Mouse (Mus musculus): ENCODE measurements around the gene Meioc. TPM values are rescaled to one million over a fixed set of nuclear protein-coding genes. Genes with fewer than 3 reads are reported as not detected.

The Meioc gene
- total RNA-seq (2015; ENCODE audit: low replicate concordance) = not detected in 2 replicates
- not detected in 2 replicates for total RNA-seq (2017; ENCODE audit: low replicate concordance)

DNA sequence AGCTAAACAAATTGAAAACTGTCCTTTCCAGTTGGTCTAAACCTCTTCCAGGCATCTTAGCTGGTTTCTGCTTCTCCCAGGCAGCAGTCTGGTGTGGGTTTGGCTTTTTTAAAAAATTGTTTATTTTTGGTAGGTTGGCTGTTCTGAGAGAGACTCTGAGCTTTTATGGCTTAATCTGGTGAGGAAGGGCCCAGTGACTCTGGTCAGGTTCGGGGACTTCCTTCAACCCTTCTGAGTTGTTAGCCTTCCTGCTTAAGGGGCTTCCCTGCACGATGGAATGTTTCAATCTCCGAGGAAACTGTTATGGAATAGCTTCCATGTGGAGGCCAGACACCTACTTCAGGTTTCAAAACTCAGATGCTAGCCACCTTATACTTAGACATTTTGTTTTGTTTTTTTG is at the start of gene Meioc:
Meioc (plus strand) TSS at position 301 of the 400 bp plus-strand sequence.
- ATAC-seq (replicated peaks; ENCODE audit: low FRiP score, poor library complexity, severe bottlenecking) = no peak

DNA sequence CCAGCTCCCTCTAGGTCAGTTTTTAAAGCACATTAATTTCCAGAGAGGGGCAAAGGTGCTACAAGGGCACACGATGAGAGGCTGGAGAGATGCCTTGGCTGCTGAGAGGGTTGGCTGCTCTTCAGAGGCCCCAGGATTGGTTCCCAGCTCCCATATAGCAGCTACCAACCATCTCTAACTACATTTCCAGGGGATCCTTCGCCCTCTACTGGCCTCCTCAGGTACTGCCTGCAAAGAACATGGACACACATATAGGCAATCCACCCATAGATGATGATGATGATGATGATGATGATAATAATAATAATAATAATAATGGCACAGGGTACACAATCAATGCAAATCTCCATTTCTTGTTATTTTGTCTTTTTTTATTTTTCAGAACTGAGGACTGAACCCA is 44.1 kb upstream of the Meioc start:
- no peak for ATAC-seq (replicated peaks; ENCODE audit: low FRiP score, poor library complexity, severe bottlenecking)

GRCm38 (mm10) chr11:102623876-102624789 is 39.4 kb upstream of the Meioc start:
- no peak for ATAC-seq (replicated peaks; ENCODE audit: low FRiP score, poor library complexity, severe bottlenecking)

GRCm38 (mm10) chr11:102624888-102625407 is 38.6 kb upstream of the Meioc start:
- ATAC-seq (replicated peaks; ENCODE audit: low FRiP score, poor library complexity, severe bottlenecking) = no peak

GRCm38 (mm10) chr11:102627171-102627931 is 36.2 kb upstream of the Meioc start:
- no peak for ATAC-seq (replicated peaks; ENCODE audit: low FRiP score, poor library complexity, severe bottlenecking)

GRCm38 (mm10) chr11:102628529-102628928 is 35.0 kb upstream of the Meioc start:
- no peak for ATAC-seq (replicated peaks; ENCODE audit: low FRiP score, poor library complexity, severe bottlenecking)

GRCm38 (mm10) chr11:102629375-102629774 is 34.1 kb upstream of the Meioc start:
- no peak for ATAC-seq (replicated peaks; ENCODE audit: low FRiP score, poor library complexity, severe bottlenecking)

DNA sequence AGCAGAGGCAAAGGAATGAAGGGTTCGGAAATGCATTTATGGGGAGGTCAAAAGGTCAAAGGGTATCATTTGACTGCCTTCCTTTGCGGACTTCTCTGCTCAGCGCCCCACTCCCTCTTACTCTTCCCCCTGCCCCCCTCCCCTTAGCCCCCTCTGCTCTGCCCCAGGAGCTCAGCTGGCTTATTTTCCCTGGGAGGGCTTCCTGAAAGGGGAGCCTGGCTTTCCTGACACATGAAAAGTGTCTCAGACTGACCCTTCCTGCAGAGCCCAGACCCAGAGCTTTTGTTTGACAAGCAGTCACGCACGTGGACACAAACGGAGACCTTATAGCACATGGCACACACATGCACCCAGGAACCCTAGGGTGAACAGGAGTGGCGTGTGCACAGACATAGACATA is 32.8 kb upstream of the Meioc start:
- no peak for ATAC-seq (replicated peaks; ENCODE audit: low FRiP score, poor library complexity, severe bottlenecking)

DNA sequence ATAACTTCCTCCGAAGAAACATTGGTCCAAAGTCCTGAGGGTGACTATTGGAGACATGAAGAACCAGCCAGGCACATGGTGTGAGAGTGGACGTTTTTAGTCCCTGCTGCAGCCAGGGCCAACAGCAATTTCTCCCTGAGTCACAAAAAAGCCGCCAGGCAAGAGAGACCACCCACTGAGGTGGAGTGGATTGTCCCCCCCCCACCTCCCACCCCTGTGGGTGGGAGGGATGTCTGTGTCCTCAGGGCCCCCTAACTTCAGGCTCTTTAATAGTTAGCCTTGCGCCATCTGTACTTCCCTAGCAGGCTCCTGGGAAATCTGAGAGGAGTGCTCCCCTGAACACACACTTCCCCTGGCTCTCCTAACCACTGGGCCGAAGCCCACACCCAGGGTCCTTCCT is 32.3 kb upstream of the Meioc start:
- ATAC-seq (replicated peaks; ENCODE audit: low FRiP score, poor library complexity, severe bottlenecking) = no peak

GRCm38 (mm10) chr11:102632725-102633124 is 30.8 kb upstream of the Meioc start:
- no peak for ATAC-seq (replicated peaks; ENCODE audit: low FRiP score, poor library complexity, severe bottlenecking)

DNA sequence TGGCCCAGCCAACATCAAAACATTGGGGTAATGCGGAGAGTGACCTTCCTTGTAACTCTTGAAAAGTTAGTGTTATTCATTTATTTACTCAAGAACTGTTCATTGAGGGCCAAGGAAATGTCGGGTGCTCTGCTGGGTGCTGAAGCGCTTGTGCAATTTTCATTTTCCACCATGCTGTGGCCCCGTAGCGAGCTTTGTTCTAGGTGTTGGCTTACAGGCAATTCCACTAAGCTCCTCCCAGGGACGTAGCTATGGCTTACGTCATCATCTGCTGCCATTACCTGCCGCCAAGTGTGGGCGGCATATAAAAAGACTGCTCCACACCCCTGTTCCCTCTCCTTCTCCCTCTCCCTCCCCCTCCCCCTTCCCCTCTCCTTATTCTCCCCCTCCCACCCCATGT is 30.1 kb upstream of the Meioc start:
- no peak for ATAC-seq (replicated peaks; ENCODE audit: low FRiP score, poor library complexity, severe bottlenecking)

GRCm38 (mm10) chr11:102636887-102637286 is 26.6 kb upstream of the Meioc start:
- ATAC-seq (replicated peaks; ENCODE audit: low FRiP score, poor library complexity, severe bottlenecking) = no peak

- no peak for ATAC-seq (replicated peaks; ENCODE audit: low FRiP score, poor library complexity, severe bottlenecking)
Observed at GRCm38 (mm10) chr11:102643891-102644382, 19.6 kb upstream of the Meioc start.

DNA sequence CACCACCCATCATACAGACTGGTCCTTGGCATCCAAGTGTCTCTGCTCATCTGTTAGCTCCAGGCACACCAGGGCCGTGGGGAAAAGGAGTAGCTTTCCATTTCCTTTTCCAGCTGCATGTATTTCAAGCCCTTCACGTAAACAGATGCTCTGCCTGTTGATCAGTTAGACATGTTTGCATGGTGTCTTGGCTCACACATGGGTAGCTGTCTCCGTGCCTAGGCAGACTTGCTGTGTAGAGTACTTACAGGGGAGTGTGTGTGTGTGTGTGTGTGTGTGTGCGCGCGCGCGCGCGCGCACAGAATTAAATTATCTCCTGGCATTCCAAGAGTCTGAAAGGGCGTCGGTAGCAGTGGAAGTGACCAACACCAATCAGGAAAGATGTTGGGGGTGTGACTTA is 17.3 kb upstream of the Meioc start:
- no peak for ATAC-seq (replicated peaks; ENCODE audit: low FRiP score, poor library complexity, severe bottlenecking)

GRCm38 (mm10) chr11:102647885-102648284 is 15.6 kb upstream of the Meioc start:
- no peak for ATAC-seq (replicated peaks; ENCODE audit: low FRiP score, poor library complexity, severe bottlenecking)

DNA sequence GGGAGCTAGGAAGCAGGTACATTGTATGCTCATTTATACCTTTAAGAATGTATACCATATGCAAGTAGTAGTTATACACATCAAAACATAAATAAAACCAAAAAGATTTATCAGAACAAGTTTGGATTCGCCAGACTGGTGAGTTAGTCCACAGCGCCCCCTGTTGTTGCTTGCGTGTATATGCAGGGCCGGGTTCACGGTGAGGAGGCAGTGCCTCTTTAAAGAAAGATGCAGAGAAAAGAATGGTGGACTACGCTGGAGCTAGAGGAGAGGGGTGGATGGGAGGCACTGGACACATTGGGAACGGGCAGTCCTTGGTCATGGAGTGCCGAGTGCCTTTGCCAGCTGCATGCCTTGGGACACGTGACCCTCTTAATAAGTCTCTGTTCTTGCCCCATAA is 12.1 kb upstream of the Meioc start:
- no peak for ATAC-seq (replicated peaks; ENCODE audit: low FRiP score, poor library complexity, severe bottlenecking)

GRCm38 (mm10) chr11:102652844-102653243 is 10.7 kb upstream of the Meioc start:
- ATAC-seq (replicated peaks; ENCODE audit: low FRiP score, poor library complexity, severe bottlenecking) = no peak

DNA sequence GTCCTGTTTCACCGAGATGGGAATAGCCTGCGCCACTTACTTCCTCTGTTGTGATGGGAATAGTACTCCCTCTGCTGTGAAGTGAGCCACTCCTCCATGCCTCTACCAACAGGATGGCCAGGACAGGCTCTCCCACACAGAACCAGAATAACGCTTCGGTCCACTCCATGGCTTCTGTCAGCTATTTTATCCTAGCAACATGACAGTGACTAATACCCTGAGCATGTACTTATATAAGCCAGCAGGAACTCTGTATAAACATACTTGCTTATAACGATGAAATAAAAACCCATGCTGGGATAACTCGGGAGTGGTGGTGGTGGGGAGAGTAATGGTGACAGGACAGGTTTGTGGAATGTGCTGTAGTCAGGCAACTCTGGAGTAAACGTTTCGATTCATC is 7.6 kb upstream of the Meioc start:
- ATAC-seq (replicated peaks; ENCODE audit: low FRiP score, poor library complexity, severe bottlenecking) = no peak

- no peak for ATAC-seq (replicated peaks; ENCODE audit: low FRiP score, poor library complexity, severe bottlenecking)
Observed at GRCm38 (mm10) chr11:102656326-102656926, 7.1 kb upstream of the Meioc start.

GRCm38 (mm10) chr11:102656931-102657330 is 6.6 kb upstream of the Meioc start:
- no peak for ATAC-seq (replicated peaks; ENCODE audit: low FRiP score, poor library complexity, severe bottlenecking)
